Mouse (Mus musculus) bone marrow, adult 2 months (tissue): ENCODE data around the gene H2-Eb2.

Experiments
- CTCF ChIP-seq: fragments of 200-500 bp; IDR thresholded peaks from 2 replicates; pipeline ENCODE4 v1.5.1; 2011; ENCODE audit warnings: low read length, control low read depth; ENCODE audit not compliant: control insufficient read depth, insufficient read depth
- POLR2A ChIP-seq: fragments of 200-500 bp; IDR thresholded peaks from 2 replicates; pipeline ENCODE4 v1.6.1; 2011; ENCODE audit warnings: low read depth, mild to moderate bottlenecking, control low read depth, low read length, borderline replicate concordance; ENCODE audit not compliant: control insufficient read depth

- no peak for TF ChIP-seq POLR2A
- no peak for TF ChIP-seq CTCF
These were observed 56.4 kb downstream of the H2-Eb2 start for GRCm38 (mm10) chr17:34381876-34382275.
